Mouse (Mus musculus) embryonic facial prominence, embryonic 14.5 days (tissue): ENCODE measurements around the gene Exo1. TPM values are rescaled to one million over a fixed set of nuclear protein-coding genes. Genes with fewer than 3 reads are reported as not detected.

Experiments
- ATAC-seq: fragments of 200-750 bp; cut with Nextera tagmentation; 2 replicates; pipeline ENCODE4 v1.8.0; 2017; ENCODE audit warnings: low read depth, moderate number of reproducible peaks, moderate TSS enrichment
- DNase-seq: peaks from one replicate; pipeline ENCODE4 v3.0.0-alpha.2; 2015; ENCODE audit warnings: low spot score
- H3K27ac ChIP-seq: fragments of 300-500 bp; sonication (generic); replicated peaks from 2 replicates; pipeline ENCODE4 v1.5.1; 2014; ENCODE audit warnings: low read depth, mild to moderate bottlenecking, low read length, moderate library complexity
- H3K27me3 ChIP-seq: fragments of 300-500 bp; sonication (generic); replicated peaks from 2 replicates; pipeline ENCODE4 v1.6.1; 2014; ENCODE audit warnings: low read length; ENCODE audit not compliant: control insufficient read depth, insufficient read depth
- H3K36me3 ChIP-seq: fragments of 300-500 bp; sonication (generic); 2 replicates; pipeline ENCODE4 v1.6.1; 2014; ENCODE audit warnings: low read length, mixed read lengths; ENCODE audit not compliant: control insufficient read depth, insufficient read depth
- H3K4me1 ChIP-seq: fragments of 300-500 bp; sonication (generic); 2 replicates; pipeline ENCODE4 v1.6.1; 2014; ENCODE audit warnings: antibody characterized with exemption, low read length; ENCODE audit not compliant: control insufficient read depth, insufficient read depth
- H3K4me2 ChIP-seq: fragments of 300-500 bp; sonication (generic); 2 replicates; pipeline ENCODE4 v1.6.1; 2014; ENCODE audit warnings: low read depth, mild to moderate bottlenecking, low read length, moderate library complexity, mixed read lengths
- H3K4me3 ChIP-seq: fragments of 300-500 bp; sonication (generic); 2 replicates; pipeline ENCODE4 v1.5.1; 2014; ENCODE audit warnings: low read depth, mild to moderate bottlenecking, low read length
- H3K9ac ChIP-seq: fragments of 300-500 bp; sonication (generic); 2 replicates; pipeline ENCODE4 v1.6.1; 2014; ENCODE audit warnings: low read depth, mild to moderate bottlenecking, low read length, moderate library complexity, mixed read lengths
- H3K9me3 ChIP-seq: fragments of 300-500 bp; sonication (generic); 2 replicates; pipeline ENCODE4 v1.6.1; 2016; ENCODE audit warnings: low read length; ENCODE audit not compliant: control insufficient read depth
- WGBS: fragments of 180-500 bp; shearing (Covaris S2); extraction: QIAGEN DNeasy Blood & Tissue Kit; methylation state at CpG from one replicate; pipeline ENCODE4 v1.1.7; 2014; 5-methylcytosine and 5-hydroxymethylcytosine counted together
- polyA plus RNA-seq: library from polyadenylated mRNA; unstranded; fragments of >200 nt; fragmentation: Nextera tagmentation; extraction: Ambion mirVana; gene quantifications from 2 replicates; pipeline ENCODE4 v1.2.1, GENCODE M21; 2014

Gene Exo1
- polyA plus RNA-seq, result 51.2 and 52.0 TPM in 2 replicates

GRCm38 (mm10) chr1:175880453-175881296, at the start of gene Exo1:
Gene Exo1 (plus strand): TSS chr1:175880581.
- peak; percentile 91 for DNase-seq
- Histone ChIP-seq H3K4me3 (peak within 1 kb of the TSS; percentile 80), H3K36me3 (peaks cover 32% of the 10 kb centered on the region), H3K9ac (peak within 1 kb of the TSS; percentile 87), H3K4me1 (no peaks in the 10 kb centered on the region; the same call in 1 of the 2 replicates), H3K9me3 (no peaks in the 10 kb centered on the region), H3K27ac (peak within 1 kb of the TSS; percentile 92), H3K27me3 (no peaks in the 10 kb centered on the region), H3K4me2 (peak within 1 kb of the TSS; percentile 85)
- under 1% methylated on average over 49 of the region's 66 CpGs for WGBS
- ATAC-seq, result peak; percentile 97

- WGBS, result 67% methylated on average over 1 of the region's 1 CpGs
- Histone ChIP-seq H3K4me2 (no peak overlapping the region), H3K4me1 (no peaks in the 10 kb centered on the region), H3K4me3 (no peak overlapping the region), H3K36me3 (no peaks in the 10 kb centered on the region), H3K27ac (no peak overlapping the region), H3K27me3 (no peaks in the 10 kb centered on the region), H3K9me3 (no peaks in the 10 kb centered on the region), H3K9ac (no peak overlapping the region)
- ATAC-seq, result no peak
- DNase-seq, result no peak
Measured at GRCm38 (mm10) chr1:175855515-175855914, 24.9 kb upstream of the Exo1 start.

- Histone ChIP-seq H3K4me3 (no peak overlapping the region), H3K9me3 (no peaks in the 10 kb centered on the region), H3K27ac (no peak overlapping the region), H3K36me3 (no peaks in the 10 kb centered on the region), H3K27me3 (no peaks in the 10 kb centered on the region), H3K9ac (no peak overlapping the region), H3K4me2 (no peak overlapping the region), H3K4me1 (no peaks in the 10 kb centered on the region)
- ATAC-seq (no peak), DNase-seq (no peak)
- 50% methylated on average over 1 of the region's 1 CpGs for WGBS
Measured at GRCm38 (mm10) chr1:175867050-175867449, 13.3 kb upstream of the Exo1 start.

GRCm38 (mm10) chr1:175867558-175867957, 12.8 kb upstream of the Exo1 start:
- Histone ChIP-seq H3K27ac (no peak overlapping the region), H3K27me3 (no peaks in the 10 kb centered on the region), H3K9me3 (no peaks in the 10 kb centered on the region), H3K36me3 (no peaks in the 10 kb centered on the region), H3K4me2 (no peak overlapping the region), H3K4me3 (no peak overlapping the region), H3K4me1 (no peaks in the 10 kb centered on the region), H3K9ac (no peak overlapping the region)
- WGBS, result 24% methylated on average over 5 of the region's 5 CpGs
- DNase-seq, result peak; percentile 41
- peak; percentile 71; the same call in 1 of the 2 replicates for ATAC-seq

GRCm38 (mm10) chr1:175870716-175871115, 9.7 kb upstream of the Exo1 start:
- no peaks in the 10 kb centered on the region for H3K9me3 ChIP-seq
- H3K4me2 ChIP-seq, result no peak overlapping the region
- WGBS, result 82% methylated on average over 3 of the region's 3 CpGs
- H3K4me3 ChIP-seq, result no peak overlapping the region
- H3K27me3 ChIP-seq, result no peaks in the 10 kb centered on the region
- no peak for ATAC-seq
- H3K4me1 ChIP-seq, result no peaks in the 10 kb centered on the region
- DNase-seq, result no peak
- H3K9ac ChIP-seq, result no peak overlapping the region
- no peaks in the 10 kb centered on the region for H3K36me3 ChIP-seq
- no peak overlapping the region for H3K27ac ChIP-seq

- Histone ChIP-seq H3K9ac (no peak overlapping the region), H3K27me3 (no peaks in the 10 kb centered on the region), H3K27ac (no peak overlapping the region), H3K4me1 (no peaks in the 10 kb centered on the region), H3K4me2 (no peak overlapping the region), H3K4me3 (no peak overlapping the region), H3K9me3 (no peaks in the 10 kb centered on the region), H3K36me3 (no peaks in the 10 kb centered on the region)
- DNase-seq (peak; percentile 67), ATAC-seq (no peak)
- 55% methylated on average over 6 of the region's 6 CpGs for WGBS
Measured at GRCm38 (mm10) chr1:175872028-175872816, 8.2 kb upstream of the Exo1 start.

- Histone ChIP-seq H3K27me3 (no peaks in the 10 kb centered on the region), H3K9ac (no peak overlapping the region), H3K4me2 (no peak overlapping the region), H3K27ac (no peak overlapping the region), H3K4me3 (no peak overlapping the region), H3K36me3 (peaks cover 48% of the 10 kb centered on the region), H3K4me1 (no peaks in the 10 kb centered on the region; the same call in 1 of the 2 replicates), H3K9me3 (no peaks in the 10 kb centered on the region)
- WGBS, result 68% methylated on average over 3 of the region's 3 CpGs
- ATAC-seq, result no peak
- peak; percentile 20 for DNase-seq
Measured at GRCm38 (mm10) chr1:175883398-175883797, 3.0 kb downstream of the Exo1 start.

GRCm38 (mm10) chr1:175893263-175893662, 12.9 kb downstream of the Exo1 start:
- no peak overlapping the region for H3K4me2 ChIP-seq
- no peaks in the 10 kb centered on the region for H3K27me3 ChIP-seq
- H3K4me1 ChIP-seq, result no peaks in the 10 kb centered on the region
- no peak overlapping the region for H3K4me3 ChIP-seq
- H3K36me3 ChIP-seq, result peaks cover 66% of the 10 kb centered on the region
- no peak overlapping the region for H3K27ac ChIP-seq
- no peak for DNase-seq
- 86% methylated on average over 6 of the region's 6 CpGs for WGBS
- H3K9ac ChIP-seq, result no peak overlapping the region
- no peaks in the 10 kb centered on the region for H3K9me3 ChIP-seq
- ATAC-seq, result no peak
